Mouse (Mus musculus) forebrain, embryonic 12.5 days (tissue): ENCODE measurements around the gene Cdk5r2. TPM values are rescaled to one million over a fixed set of nuclear protein-coding genes. Genes with fewer than 3 reads are reported as not detected.

Source experiments
- ATAC-seq: fragments of 200-750 bp; cut with Nextera tagmentation; 2 replicates; pipeline ENCODE4 v1.8.0; 2017; ENCODE audit warnings: moderate TSS enrichment; ENCODE audit not compliant: low FRiP score
- H3K27ac ChIP-seq: fragments of 300-500 bp; sonication (generic); 2 replicates; pipeline ENCODE4 v1.5.1; 2016; ENCODE audit warnings: mild to moderate bottlenecking
- H3K27me3 ChIP-seq: fragments of 300-500 bp; sonication (generic); 2 replicates; pipeline ENCODE4 v1.6.1; 2016; ENCODE audit warnings: mild to moderate bottlenecking
- H3K36me3 ChIP-seq: fragments of 300-500 bp; sonication (generic); replicated peaks from 2 replicates; pipeline ENCODE4 v1.6.1; 2016; ENCODE audit warnings: mild to moderate bottlenecking
- H3K4me1 ChIP-seq: fragments of 300-500 bp; sonication (generic); 2 replicates; pipeline ENCODE4 v1.6.1; 2016
- H3K4me2 ChIP-seq: fragments of 300-500 bp; sonication (generic); 2 replicates; pipeline ENCODE4 v1.6.1; 2016; ENCODE audit warnings: mild to moderate bottlenecking, moderate library complexity
- H3K4me3 ChIP-seq: fragments of 300-500 bp; sonication (generic); replicated peaks from 2 replicates; pipeline ENCODE4 v1.5.1; 2016; ENCODE audit warnings: mild to moderate bottlenecking
- H3K9ac ChIP-seq: fragments of 300-500 bp; sonication (generic); 2 replicates; pipeline ENCODE4 v1.6.1; 2016; ENCODE audit warnings: mild to moderate bottlenecking
- H3K9me3 ChIP-seq: fragments of 300-500 bp; sonication (generic); 2 replicates; pipeline ENCODE4 v1.6.1; 2016
- WGBS: fragments of 180-500 bp; shearing (Covaris S2); methylation state at CpG from one replicate; pipeline ENCODE4 v1.1.7; 2016; 5-methylcytosine and 5-hydroxymethylcytosine counted together
- polyA plus RNA-seq: library from polyadenylated mRNA; unstranded; fragments of >200 nt; fragmentation: Nextera tagmentation; extraction: Ambion mirVana; gene quantifications from 2 replicates; pipeline ENCODE4 v1.2.1, GENCODE M21; 2016

Cdk5r2 gene
- polyA plus RNA-seq, 1 experiment from 2014 or later: 2.0 TPM

DNA sequence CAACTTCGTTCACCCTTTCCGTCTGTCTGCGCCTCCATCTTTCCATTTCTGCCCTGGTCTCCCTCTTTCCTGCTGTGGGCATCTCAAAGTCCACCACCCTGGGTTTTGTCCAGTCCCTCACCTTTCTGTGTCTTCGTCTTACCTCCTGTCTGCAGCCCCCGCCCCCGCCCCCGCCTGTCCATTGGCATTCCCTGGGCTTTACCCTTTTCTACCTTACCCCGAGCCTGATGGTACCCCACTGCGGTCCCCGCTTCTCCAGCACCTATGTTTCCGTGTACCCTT lies 1.6 kb downstream of the Cdk5r2 start:
- H3K27me3 ChIP-seq: peaks cover 84% of the 10 kb centered on the region
- no peaks in the 10 kb centered on the region for H3K9me3 ChIP-seq
- H3K27ac ChIP-seq: no peak overlapping the region
- no peak for ATAC-seq
- H3K4me1 ChIP-seq: peaks cover 62% of the 10 kb centered on the region
- H3K36me3 ChIP-seq: no peaks in the 10 kb centered on the region
- H3K4me2 ChIP-seq: peak overlapping the region; percentile 94
- H3K9ac ChIP-seq: peak overlapping the region; percentile 84
- 4% methylated on average over 11 of the region's 11 CpGs for WGBS
- H3K4me3 ChIP-seq: peak overlapping the region; percentile 65

DNA sequence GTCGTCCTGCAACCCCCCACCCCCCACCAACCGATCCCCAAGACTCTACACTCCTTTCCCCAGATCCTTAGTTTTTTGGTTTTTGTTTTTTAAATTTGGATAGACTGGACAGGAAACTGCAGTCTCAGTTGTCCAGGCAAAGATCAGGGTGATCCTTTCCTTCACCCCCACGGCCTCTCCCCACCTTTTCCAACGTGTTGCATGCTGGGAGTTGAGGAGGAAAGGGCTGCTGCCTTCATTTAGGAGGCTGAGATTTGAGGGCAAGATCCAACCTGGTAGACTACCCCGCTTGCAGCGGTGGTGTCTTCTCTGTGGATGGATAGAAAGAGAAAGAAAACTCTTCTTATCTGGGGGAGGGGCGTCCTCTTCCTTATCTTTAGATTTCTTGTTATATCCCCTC lies 2.1 kb downstream of the Cdk5r2 start:
- 0 out of 2 replicates have a peak overlapping the region, but pooled peaks have one; percentile 84 for H3K9ac ChIP-seq
- ATAC-seq: no peak
- no peaks in the 10 kb centered on the region for H3K9me3 ChIP-seq
- whole genome bisulfite sequencing: under 1% methylated on average over 7 of the region's 7 CpGs
- peak overlapping the region; percentile 65 for H3K4me3 ChIP-seq
- H3K27ac ChIP-seq: no peak overlapping the region
- peak overlapping the region; percentile 94 for H3K4me2 ChIP-seq
- H3K27me3 ChIP-seq: peaks cover 83% of the 10 kb centered on the region
- no peaks in the 10 kb centered on the region for H3K36me3 ChIP-seq
- peaks cover 58% of the 10 kb centered on the region for H3K4me1 ChIP-seq

DNA sequence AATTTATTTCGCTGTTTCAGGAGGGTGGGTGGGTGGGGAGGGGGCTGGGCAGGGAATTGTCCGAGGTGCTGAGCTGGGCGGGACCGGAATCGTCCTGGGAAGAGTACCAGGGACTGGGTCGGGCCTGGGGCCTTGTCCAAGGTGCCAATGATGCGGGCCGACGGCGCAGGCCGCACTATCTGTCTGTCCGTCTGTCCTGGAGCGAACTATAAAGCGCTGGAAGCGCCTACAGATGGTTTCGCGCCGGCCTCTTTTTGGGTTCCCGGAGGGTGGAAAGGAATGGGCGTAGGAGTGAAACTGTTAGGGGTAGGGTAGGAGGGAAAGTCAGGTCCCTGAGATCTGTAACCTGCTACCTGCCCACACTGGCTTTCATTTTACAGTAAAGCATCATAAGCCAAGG lies 2.5 kb downstream of the Cdk5r2 start:
- no peak overlapping the region for H3K9ac ChIP-seq
- H3K36me3 ChIP-seq: no peaks in the 10 kb centered on the region
- WGBS: 3% methylated on average over 20 of the region's 20 CpGs
- H3K9me3 ChIP-seq: no peaks in the 10 kb centered on the region
- no peak for ATAC-seq
- peak overlapping the region; percentile 65 for H3K4me3 ChIP-seq
- H3K27ac ChIP-seq: no peak overlapping the region
- H3K27me3 ChIP-seq: peaks cover 83% of the 10 kb centered on the region
- peaks cover 54% of the 10 kb centered on the region for H3K4me1 ChIP-seq
- H3K4me2 ChIP-seq: peak overlapping the region; percentile 94

DNA sequence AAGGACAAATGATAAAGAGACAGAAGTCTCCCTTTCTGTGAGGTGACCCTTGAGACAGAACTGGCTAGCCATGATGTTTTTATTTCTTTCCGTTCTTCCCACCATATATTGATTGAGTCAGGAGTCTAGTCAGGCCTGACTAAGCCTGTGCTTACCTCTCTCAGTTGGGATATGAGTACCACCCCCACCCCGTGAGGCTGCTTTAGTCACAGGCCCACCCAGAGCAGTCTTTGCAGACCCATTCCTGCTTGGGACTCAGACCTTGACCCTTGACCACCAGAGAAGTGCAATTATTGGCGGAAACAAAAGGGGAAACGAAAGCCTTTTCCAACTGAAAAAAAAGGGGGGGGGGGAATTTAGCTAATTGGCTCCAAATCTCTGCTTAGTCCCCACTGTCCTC lies 2.9 kb downstream of the Cdk5r2 start:
- no peak overlapping the region for H3K27ac ChIP-seq
- H3K4me3 ChIP-seq: peak overlapping the region; percentile 65
- 6% methylated on average over 4 of the region's 4 CpGs for WGBS
- no peaks in the 10 kb centered on the region for H3K9me3 ChIP-seq
- no peak overlapping the region for H3K9ac ChIP-seq
- peak overlapping the region; percentile 94 for H3K4me2 ChIP-seq
- peaks cover 54% of the 10 kb centered on the region for H3K4me1 ChIP-seq
- no peak for ATAC-seq
- H3K36me3 ChIP-seq: no peaks in the 10 kb centered on the region
- peaks cover 80% of the 10 kb centered on the region for H3K27me3 ChIP-seq

DNA sequence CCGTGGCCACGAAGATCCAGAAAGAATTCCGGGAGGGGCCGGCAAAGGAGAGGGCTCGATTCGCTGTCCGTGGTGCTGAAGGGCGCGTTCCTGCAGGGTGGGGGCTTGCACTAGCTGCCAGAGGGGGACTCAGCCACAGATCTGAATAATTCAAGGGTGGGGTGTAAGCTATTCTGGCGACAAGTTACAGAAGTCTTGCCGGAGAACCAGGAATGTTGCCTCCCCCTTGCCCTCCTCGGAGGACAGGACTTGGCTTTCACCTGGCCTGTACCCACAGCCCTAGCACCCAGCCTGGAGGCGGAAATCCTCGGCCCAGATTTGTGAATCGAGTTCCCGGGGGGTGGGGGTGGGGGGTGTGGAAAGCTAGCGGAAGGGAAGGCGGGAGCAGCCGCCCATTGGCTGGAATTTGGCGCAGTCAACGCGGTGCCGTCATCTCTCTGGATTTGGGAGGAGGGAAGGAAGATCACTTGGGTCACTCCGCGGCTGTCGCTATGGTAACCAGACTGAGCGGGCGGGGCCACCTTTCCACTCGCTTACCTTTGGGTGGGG lies 3.5 kb downstream of the Cdk5r2 start:
- WGBS: under 1% methylated on average over 29 of the region's 29 CpGs
- peak overlapping the region; percentile 45; the same call in 1 of the 2 replicates for H3K9ac ChIP-seq
- no peaks in the 10 kb centered on the region for H3K36me3 ChIP-seq
- H3K4me2 ChIP-seq: peak overlapping the region; percentile 94
- H3K27ac ChIP-seq: no peak overlapping the region
- H3K4me1 ChIP-seq: peaks cover 54% of the 10 kb centered on the region
- peak overlapping the region; percentile 65 for H3K4me3 ChIP-seq
- H3K9me3 ChIP-seq: no peaks in the 10 kb centered on the region
- H3K27me3 ChIP-seq: peaks cover 74% of the 10 kb centered on the region
- peak; percentile 60 for ATAC-seq

DNA sequence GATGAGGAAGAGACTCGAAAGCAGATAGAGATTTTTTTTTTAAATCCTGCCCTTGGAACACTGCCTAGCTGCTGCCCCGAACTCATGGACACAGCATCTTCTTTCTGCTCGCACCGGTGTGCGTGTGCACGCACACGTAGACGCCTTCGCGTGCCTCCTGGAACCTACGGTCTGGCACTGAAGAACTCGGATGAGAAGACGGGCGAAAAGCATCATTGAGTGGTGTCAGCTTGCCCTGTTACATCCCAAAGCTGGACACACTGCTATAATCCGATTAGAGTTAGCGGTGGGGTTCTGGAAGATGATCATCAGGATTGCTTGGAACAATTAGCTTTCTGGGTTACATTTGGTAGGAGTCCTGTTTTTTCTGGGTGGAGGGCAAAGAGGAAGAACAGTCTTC lies 4.1 kb downstream of the Cdk5r2 start:
- 3% methylated on average over 16 of the region's 16 CpGs for WGBS
- peak overlapping the region; percentile 65 for H3K4me3 ChIP-seq
- H3K9ac ChIP-seq: peak overlapping the region; percentile 38; the same call in 1 of the 2 replicates
- no peak overlapping the region for H3K27ac ChIP-seq
- H3K9me3 ChIP-seq: no peaks in the 10 kb centered on the region
- H3K4me2 ChIP-seq: peak overlapping the region; percentile 94
- no peak for ATAC-seq
- peaks cover 52% of the 10 kb centered on the region for H3K4me1 ChIP-seq
- H3K36me3 ChIP-seq: no peaks in the 10 kb centered on the region
- H3K27me3 ChIP-seq: peaks cover 68% of the 10 kb centered on the region

DNA sequence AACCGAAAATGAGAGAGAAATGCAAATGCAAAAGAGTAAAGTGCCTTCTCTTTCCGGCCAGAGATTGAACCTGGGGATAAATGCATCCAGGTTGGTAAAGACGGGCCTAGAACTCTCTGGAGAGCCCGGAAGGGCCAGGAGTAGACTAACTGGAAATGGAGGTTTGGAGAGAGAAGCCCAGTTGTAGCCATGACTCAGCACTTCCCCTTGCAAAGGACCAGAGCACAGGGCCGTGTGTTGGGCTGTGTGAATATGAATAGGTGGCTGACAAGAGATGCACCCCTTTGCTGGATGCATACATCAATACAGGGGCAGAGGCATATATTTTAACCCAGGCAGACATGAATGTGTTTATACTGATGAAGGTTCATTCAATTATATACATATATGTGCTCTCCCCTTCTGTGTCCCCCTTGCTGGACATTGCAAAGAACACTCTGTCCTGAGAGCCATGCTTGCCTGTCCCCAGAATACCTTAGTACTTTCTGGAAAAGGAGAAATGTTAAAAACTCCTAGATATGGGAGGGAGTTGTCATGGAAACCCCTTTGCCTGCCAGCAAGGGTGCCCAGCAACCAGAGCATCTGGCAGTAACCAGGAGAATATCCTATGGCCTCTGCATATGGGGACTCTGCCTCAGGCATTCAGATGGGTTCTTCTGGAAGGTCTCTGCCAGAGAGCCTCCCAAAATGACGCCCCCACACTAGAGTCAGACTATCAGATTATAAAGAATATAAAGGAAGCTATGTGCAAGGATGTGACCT lies 4.7 kb downstream of the Cdk5r2 start:
- Histone ChIP-seq H3K36me3 (no peaks in the 10 kb centered on the region), H3K9ac (no peak overlapping the region), H3K4me3 (no peak overlapping the region), H3K27me3 (peaks cover 63% of the 10 kb centered on the region), H3K9me3 (no peaks in the 10 kb centered on the region), H3K27ac (no peak overlapping the region), H3K4me1 (peaks cover 46% of the 10 kb centered on the region), H3K4me2 (peak overlapping the region; percentile 94; the same call in 1 of the 2 replicates)
- 42% methylated on average over 6 of the region's 6 CpGs for WGBS
- ATAC-seq: no peak

DNA sequence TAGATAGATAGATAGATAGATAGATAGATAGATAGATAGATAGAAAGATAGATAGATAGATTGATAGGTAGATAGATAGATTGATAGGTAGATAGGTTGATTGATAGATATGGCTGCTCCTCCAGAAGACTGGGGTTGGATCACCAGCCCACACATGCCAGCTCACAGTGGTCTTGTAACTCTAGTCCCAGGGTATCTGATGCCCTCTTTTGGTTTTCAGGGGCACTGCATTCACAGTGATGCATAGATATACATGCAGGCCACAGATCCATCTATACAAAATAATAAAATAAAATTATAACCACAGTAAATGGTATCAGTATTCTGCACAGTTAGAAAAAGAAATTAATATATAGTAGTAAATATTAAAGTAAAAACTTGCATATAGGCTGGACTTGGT lies 7.0 kb downstream of the Cdk5r2 start:
- ATAC-seq: no peak

DNA sequence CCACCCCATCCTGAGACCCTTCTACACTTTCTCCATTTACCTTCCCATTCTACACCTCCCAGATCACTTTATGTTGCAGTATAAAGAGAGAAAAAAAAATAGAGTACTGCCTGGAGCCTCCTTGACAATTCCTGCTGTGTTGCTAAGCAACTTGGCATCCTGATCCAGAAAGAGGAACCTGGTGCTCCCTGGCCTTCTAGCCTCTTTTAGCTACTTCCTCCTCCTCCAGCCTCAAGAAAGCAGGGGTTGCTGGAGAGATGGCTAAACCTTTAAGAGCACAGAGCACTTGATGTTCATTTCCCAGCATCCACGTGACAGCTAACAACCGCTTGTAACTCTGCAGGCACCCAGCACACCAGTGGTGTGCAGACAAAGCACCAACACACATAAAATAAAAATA lies 17.5 kb downstream of the Cdk5r2 start:
- Histone ChIP-seq H3K9me3 (no peaks in the 10 kb centered on the region), H3K36me3 (no peaks in the 10 kb centered on the region), H3K9ac (no peak overlapping the region), H3K4me3 (no peak overlapping the region), H3K4me1 (no peaks in the 10 kb centered on the region), H3K4me2 (no peak overlapping the region), H3K27ac (no peak overlapping the region), H3K27me3 (peaks cover 23% of the 10 kb centered on the region)
- 65% methylated on average over 2 of the region's 2 CpGs for WGBS
- ATAC-seq: no peak

More for the DNA sequence above, 7.0 kb downstream of the Cdk5r2 start:
- Histone ChIP-seq H3K4me3 (no peak overlapping the region), H3K9ac (no peak overlapping the region), H3K27ac (no peak overlapping the region), H3K9me3 (no peaks in the 10 kb centered on the region), H3K4me1 (peaks cover 29% of the 10 kb centered on the region), H3K27me3 (peaks cover 42% of the 10 kb centered on the region), H3K4me2 (no peak overlapping the region), H3K36me3 (no peaks in the 10 kb centered on the region)

DNA sequence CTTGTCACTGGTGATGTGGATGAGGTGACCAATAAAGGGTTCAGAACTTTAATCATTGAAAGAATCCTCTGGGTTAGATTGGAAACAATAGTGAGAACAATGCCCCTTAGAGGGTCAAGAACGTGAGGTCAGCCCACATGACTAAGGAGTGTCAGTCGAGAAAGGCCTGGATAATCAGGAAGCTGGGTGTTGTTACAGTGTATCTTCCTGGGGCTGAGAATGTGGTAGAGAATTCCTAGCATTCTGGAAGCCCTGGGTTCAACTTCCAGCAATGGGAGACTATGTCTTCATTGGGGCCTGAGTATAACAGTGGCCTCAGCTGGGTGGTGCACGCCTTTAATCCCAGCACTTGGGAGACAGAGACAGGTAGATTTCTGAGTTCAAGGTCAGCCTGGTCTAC lies 22.5 kb downstream of the Cdk5r2 start:
- H3K4me2 ChIP-seq: no peak overlapping the region
- no peak for ATAC-seq
- peaks cover 60% of the 10 kb centered on the region for H3K27me3 ChIP-seq
- no peaks in the 10 kb centered on the region for H3K36me3 ChIP-seq
- H3K4me3 ChIP-seq: no peak overlapping the region
- peaks cover 9% of the 10 kb centered on the region for H3K4me1 ChIP-seq
- no peak overlapping the region for H3K27ac ChIP-seq
- no peaks in the 10 kb centered on the region for H3K9me3 ChIP-seq
- no peak overlapping the region for H3K9ac ChIP-seq
- WGBS: 61% methylated on average over 3 of the region's 3 CpGs

DNA sequence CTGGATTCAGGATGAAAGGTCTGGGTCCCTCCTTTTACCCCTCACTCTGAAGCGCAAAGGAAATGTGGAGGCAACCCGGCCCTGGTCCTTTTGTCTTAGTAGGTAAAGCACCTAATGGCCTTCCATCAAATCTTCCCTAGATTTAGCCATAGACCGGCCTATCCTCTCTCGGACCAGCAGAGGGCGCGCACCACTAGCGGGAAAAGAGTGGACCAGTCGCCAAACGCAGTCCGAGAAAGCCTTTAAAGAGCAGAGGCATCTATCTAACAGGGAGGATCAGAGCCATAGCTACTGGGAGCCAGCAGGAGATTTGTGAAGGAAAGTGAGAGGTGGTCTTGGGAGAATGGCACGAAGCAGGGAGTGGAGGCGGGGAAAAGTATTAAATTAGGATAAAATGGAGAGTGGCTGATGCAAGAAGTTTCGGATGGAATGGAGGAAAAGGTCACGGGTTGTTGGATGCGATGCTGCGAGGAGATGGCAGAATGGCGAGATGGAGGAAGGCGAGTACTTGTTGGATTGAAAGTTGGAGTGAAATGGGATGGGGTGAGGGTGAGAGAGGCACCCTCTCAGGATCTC lies 26.1 kb downstream of the Cdk5r2 start:
- H3K9me3 ChIP-seq: no peaks in the 10 kb centered on the region
- peaks cover 83% of the 10 kb centered on the region for H3K27me3 ChIP-seq
- H3K4me1 ChIP-seq: peaks cover 31% of the 10 kb centered on the region
- 1% methylated on average over 18 of the region's 18 CpGs for WGBS
- H3K4me2 ChIP-seq: no peak overlapping the region
- H3K27ac ChIP-seq: no peak overlapping the region
- H3K4me3 ChIP-seq: no peak overlapping the region
- 0 out of 2 replicates have a peak, but pooled peaks have one; percentile 44 for ATAC-seq
- no peaks in the 10 kb centered on the region for H3K36me3 ChIP-seq
- no peak overlapping the region for H3K9ac ChIP-seq

DNA sequence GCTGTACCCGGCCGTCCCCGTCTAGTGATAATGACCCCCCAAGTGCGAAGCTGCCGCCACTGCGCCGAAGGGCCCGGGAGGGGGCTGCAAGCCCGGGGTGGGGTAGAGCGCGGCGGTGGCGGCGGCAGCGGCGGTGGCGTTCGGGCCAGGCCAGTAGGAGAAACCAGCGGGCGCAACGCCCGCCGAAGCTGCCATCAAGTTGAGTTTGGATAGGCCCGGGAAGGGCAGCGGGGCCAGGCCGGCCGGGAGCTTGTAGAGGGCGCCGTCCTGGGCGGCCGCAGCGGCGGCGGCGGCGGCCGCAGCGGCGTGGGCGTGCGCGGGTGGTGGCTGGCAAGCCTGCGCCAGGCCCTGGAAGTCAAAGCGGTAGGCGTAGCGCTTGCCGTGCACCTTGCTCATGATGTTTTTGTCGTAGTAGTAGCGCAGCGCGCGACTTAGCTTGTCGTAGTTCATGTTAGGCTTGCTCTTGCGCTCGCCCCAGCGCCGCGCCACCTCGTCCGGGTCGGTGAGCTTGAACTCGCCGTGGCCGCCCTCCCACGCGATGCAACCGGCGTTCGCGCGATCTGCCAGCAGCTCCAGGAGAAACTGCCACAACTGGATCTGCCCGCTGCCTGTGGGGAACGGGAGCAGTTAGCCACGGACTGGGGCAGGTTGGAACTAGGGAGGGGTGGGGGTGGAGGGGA lies 27.5 kb downstream of the Cdk5r2 start:
- ATAC-seq: no peak
- peak overlapping the region; percentile 36; the same call in 1 of the 2 replicates for H3K9ac ChIP-seq
- peak overlapping the region; percentile 38 for H3K4me3 ChIP-seq
- peaks cover 32% of the 10 kb centered on the region for H3K4me1 ChIP-seq
- no peak overlapping the region for H3K27ac ChIP-seq
- WGBS: under 1% methylated on average over 73 of the region's 74 CpGs
- H3K9me3 ChIP-seq: no peaks in the 10 kb centered on the region
- peak overlapping the region; percentile 57 for H3K4me2 ChIP-seq
- peaks cover 93% of the 10 kb centered on the region for H3K27me3 ChIP-seq
- H3K36me3 ChIP-seq: no peaks in the 10 kb centered on the region
